Mouse (Mus musculus): ENCODE data around the gene Mthfd2. TPM values are rescaled to one million over a fixed set of nuclear protein-coding genes. Genes with fewer than 3 reads are reported as not detected.

The Mthfd2 gene
- polyA plus RNA-seq, 1 experiment from 2014 or later: 21.1 TPM

DNA sequence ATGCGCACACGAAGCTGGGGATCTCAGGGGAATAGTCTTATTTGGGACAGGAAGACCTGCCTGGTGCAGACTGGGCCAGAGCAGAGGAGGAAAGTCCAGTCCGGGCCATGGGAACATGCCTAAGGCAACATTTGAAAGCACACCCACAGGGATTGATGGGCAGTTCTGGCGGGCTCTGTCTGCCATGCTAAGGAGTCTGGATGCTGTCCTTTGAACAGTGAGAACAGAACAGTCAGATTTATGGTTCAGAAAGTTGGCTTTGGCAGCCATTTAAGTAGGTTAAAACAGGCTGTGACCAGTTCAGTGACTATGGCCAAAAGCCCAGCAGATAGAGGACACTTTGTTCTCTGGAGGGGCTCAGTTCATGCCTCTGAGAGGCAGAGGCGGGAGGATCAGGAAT, 23.4 kb downstream of the Mthfd2 start:
- Histone ChIP-seq H3K4me1 (replicated peaks; ENCODE audit: control insufficient read depth, insufficient read depth) (no peaks in the 10 kb centered on the region), H3K27me3 (ENCODE audit: control insufficient read depth, insufficient read depth, low read length) (no peaks in the 10 kb centered on the region), H3K36me3 (ENCODE audit: control insufficient read depth, insufficient read depth, low read length) (0 out of 2 replicates have a peak, but pooled peaks cover 2% of the 10 kb centered on the region), H3K4me3 (ENCODE audit: low read depth, low read length) (no peak overlapping the region), H3K9me3 (ENCODE audit: control insufficient read depth, low read length) (no peaks in the 10 kb centered on the region), H3K9ac (ENCODE audit: low read length) (no peak overlapping the region), H3K4me2 (replicated peaks; ENCODE audit: low read depth) (no peak overlapping the region), H3K27ac (replicated peaks) (no peak overlapping the region)
- no peak for DNase-seq (ENCODE audit: low spot score)
- 74% methylated on average over 5 of the region's 5 CpGs for WGBS
- ATAC-seq (ENCODE audit: low FRiP score, low TSS enrichment): no peak
- TF ChIP-seq CTCF (IDR thresholded peaks at IDR 0.05; ENCODE audit: low read depth) (no peak), EP300 (optimal IDR thresholded peaks at IDR 0.05) (no peak)

DNA sequence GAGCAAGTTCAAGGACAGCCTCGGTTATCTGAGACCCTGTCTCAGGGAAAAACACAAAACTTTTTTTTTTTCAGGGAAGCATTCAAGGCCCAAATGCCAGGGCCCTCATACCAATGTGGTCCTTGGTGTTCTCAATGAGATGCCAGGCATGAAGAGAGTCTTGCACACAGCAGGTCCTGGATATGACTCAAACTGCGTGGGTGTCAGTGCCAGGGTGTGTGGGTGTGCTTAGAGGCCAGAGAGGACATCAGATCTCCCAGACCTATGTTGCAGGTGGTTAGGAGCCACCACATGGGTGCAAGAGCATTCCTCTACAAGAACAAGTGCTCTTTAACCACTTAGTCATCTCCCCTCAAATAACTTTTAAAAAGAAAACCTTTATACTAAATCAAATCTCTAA, 24.4 kb downstream of the Mthfd2 start:
- TF ChIP-seq CTCF (IDR thresholded peaks at IDR 0.05; ENCODE audit: low read depth) (no peak), EP300 (optimal IDR thresholded peaks at IDR 0.05) (no peak)
- 76% methylated on average over 2 of the region's 2 CpGs for WGBS
- Histone ChIP-seq H3K27me3 (ENCODE audit: control insufficient read depth, insufficient read depth, low read length) (no peaks in the 10 kb centered on the region), H3K36me3 (ENCODE audit: control insufficient read depth, insufficient read depth, low read length) (0 out of 2 replicates have a peak, but pooled peaks cover 1% of the 10 kb centered on the region), H3K27ac (replicated peaks) (no peak overlapping the region), H3K4me3 (ENCODE audit: low read depth, low read length) (no peak overlapping the region), H3K9ac (ENCODE audit: low read length) (no peak overlapping the region), H3K9me3 (ENCODE audit: control insufficient read depth, low read length) (no peaks in the 10 kb centered on the region), H3K4me1 (replicated peaks; ENCODE audit: control insufficient read depth, insufficient read depth) (no peaks in the 10 kb centered on the region), H3K4me2 (replicated peaks; ENCODE audit: low read depth) (no peak overlapping the region)
- no peak for DNase-seq (ENCODE audit: low spot score)
- ATAC-seq (ENCODE audit: low FRiP score, low TSS enrichment): 0 out of 2 replicates have a peak, but pooled peaks have one; percentile 24

DNA sequence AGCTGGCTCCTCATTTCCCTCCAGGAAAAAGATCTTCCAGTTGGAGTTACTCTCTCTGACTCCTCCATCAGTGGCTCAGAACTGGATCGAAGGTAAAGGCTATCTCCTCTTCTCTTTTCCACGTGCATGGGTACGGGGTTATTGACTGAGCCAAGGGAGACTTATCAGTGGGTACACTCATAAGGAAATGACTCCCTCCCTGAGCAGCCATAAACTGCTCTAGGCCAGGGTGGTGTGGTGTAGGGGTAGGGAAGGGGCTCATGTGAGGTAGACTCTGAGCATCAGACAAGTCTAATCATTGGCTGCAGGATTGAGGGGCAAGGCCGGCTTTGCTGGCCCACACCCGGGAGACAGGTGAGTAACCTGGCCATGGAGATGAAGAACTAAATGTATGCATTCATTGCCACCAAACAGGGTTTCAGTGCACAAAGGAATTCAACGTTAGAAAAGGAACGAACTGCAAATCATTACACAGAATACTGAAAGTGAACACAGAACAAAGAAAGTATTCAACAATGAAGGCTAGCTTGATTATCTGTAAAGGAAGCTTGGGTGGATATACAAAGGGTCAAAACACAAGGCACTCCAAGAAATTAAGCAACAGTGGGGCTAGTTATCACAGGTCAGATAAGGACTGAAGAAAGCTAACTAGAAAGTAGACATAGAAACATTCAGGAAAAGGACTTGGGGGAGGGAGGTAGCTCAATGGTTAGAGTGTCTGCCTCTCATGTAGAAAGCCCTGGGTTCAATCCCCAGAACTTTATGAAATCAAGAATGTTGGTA, 25.1 kb downstream of the Mthfd2 start:
- no peak overlapping the region for H3K4me2 ChIP-seq (replicated peaks; ENCODE audit: low read depth)
- no peak overlapping the region for H3K4me3 ChIP-seq (ENCODE audit: low read depth, low read length)
- no peaks in the 10 kb centered on the region for H3K4me1 ChIP-seq (replicated peaks; ENCODE audit: control insufficient read depth, insufficient read depth)
- H3K27me3 ChIP-seq (ENCODE audit: control insufficient read depth, insufficient read depth, low read length): no peaks in the 10 kb centered on the region
- TF ChIP-seq EP300 (optimal IDR thresholded peaks at IDR 0.05) (no peak), CTCF (IDR thresholded peaks at IDR 0.05; ENCODE audit: low read depth) (no peak)
- no peaks in the 10 kb centered on the region for H3K9me3 ChIP-seq (ENCODE audit: control insufficient read depth, low read length)
- no peak overlapping the region for H3K27ac ChIP-seq (replicated peaks)
- peak; percentile 86 for ATAC-seq (ENCODE audit: low FRiP score, low TSS enrichment)
- no peaks in the 10 kb centered on the region for H3K36me3 ChIP-seq (ENCODE audit: control insufficient read depth, insufficient read depth, low read length)
- WGBS: 63% methylated on average over 7 of the region's 7 CpGs
- no peak overlapping the region for H3K9ac ChIP-seq (ENCODE audit: low read length)
- no peak for DNase-seq (ENCODE audit: low spot score)

DNA sequence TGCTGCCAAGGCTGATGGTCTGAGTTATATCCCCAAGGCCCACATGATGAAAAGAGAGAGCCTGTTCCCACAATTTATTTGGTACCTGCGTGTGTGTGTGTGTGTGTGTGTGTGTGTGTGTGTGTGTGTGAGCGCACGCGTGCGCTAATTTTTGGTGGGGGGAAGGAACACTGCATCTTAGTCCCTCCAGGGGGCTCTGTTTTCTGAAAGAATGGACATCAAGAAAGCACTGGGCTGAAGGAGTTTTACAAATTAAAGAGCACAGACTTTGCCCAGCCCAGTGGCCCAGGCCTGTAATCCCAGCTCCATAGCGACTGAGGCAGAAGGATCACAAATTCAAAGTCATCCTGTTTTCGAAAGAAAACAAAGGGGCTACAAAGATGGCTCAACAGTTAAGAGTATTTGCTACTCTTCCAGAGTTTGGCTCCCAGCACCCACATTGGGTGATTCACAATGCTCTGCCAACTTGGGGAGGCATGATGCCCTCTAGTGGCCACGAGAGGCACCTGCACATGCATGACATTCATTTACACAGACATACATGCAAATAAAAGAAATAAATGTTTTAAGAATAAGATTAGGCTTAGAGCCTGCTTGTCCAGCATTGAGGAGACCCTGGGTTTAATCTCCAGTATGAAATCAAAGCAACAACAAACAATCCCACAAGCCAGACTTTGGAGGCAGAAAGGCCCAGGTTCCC, 45.3 kb downstream of the Mthfd2 start:
- DNase-seq (ENCODE audit: low spot score): no peak
- WGBS: 83% methylated on average over 8 of the region's 8 CpGs

DNA sequence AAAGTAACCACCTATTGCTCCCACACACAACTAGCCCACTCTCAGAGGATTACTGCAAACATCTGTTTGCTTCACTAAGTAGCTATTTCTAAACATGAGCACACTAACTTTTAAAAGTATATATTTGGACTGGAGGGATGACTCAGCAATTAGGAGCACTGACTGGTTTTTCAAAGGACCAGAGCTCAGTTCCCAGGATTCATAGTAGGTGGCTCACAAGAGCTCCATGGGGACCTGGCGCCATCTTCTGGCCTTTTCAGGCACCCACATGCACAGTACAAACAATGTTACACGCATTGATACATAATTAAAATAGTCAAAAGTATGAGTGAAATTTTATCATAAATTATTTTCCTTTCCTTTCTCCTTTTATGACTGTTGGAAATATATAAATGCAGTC, 46.8 kb downstream of the Mthfd2 start:
- H3K9ac ChIP-seq (ENCODE audit: low read length): no peak overlapping the region
- TF ChIP-seq EP300 (optimal IDR thresholded peaks at IDR 0.05) (no peak), CTCF (IDR thresholded peaks at IDR 0.05; ENCODE audit: low read depth) (peak; percentile 74)
- H3K4me3 ChIP-seq (ENCODE audit: low read depth, low read length): no peak overlapping the region
- H3K9me3 ChIP-seq (ENCODE audit: control insufficient read depth, low read length): no peaks in the 10 kb centered on the region
- H3K27me3 ChIP-seq (ENCODE audit: control insufficient read depth, insufficient read depth, low read length): no peaks in the 10 kb centered on the region
- H3K27ac ChIP-seq (replicated peaks): no peak overlapping the region
- no peak overlapping the region for H3K4me2 ChIP-seq (replicated peaks; ENCODE audit: low read depth)
- ATAC-seq (ENCODE audit: low FRiP score, low TSS enrichment) (no peak), DNase-seq (ENCODE audit: low spot score) (peak; percentile 36)
- no peaks in the 10 kb centered on the region for H3K36me3 ChIP-seq (ENCODE audit: control insufficient read depth, insufficient read depth, low read length)
- H3K4me1 ChIP-seq (replicated peaks; ENCODE audit: control insufficient read depth, insufficient read depth): no peaks in the 10 kb centered on the region
- WGBS: 22% methylated on average over 2 of the region's 2 CpGs

More for the DNA sequence above, 45.3 kb downstream of the Mthfd2 start:
- ATAC-seq (ENCODE audit: low FRiP score, low TSS enrichment): no peak
- no peaks in the 10 kb centered on the region for H3K9me3 ChIP-seq (ENCODE audit: control insufficient read depth, low read length)
- peak; percentile 67 for TF ChIP-seq CTCF (IDR thresholded peaks at IDR 0.05; ENCODE audit: low read depth)
- no peak for TF ChIP-seq EP300 (optimal IDR thresholded peaks at IDR 0.05)
- H3K27me3 ChIP-seq (ENCODE audit: control insufficient read depth, insufficient read depth, low read length): no peaks in the 10 kb centered on the region
- no peak overlapping the region for H3K9ac ChIP-seq (ENCODE audit: low read length)
- no peaks in the 10 kb centered on the region for H3K4me1 ChIP-seq (replicated peaks; ENCODE audit: control insufficient read depth, insufficient read depth)
- H3K4me3 ChIP-seq (ENCODE audit: low read depth, low read length): no peak overlapping the region
- H3K4me2 ChIP-seq (replicated peaks; ENCODE audit: low read depth): no peak overlapping the region
- H3K36me3 ChIP-seq (ENCODE audit: control insufficient read depth, insufficient read depth, low read length): no peaks in the 10 kb centered on the region
- no peak overlapping the region for H3K27ac ChIP-seq (replicated peaks)

DNA sequence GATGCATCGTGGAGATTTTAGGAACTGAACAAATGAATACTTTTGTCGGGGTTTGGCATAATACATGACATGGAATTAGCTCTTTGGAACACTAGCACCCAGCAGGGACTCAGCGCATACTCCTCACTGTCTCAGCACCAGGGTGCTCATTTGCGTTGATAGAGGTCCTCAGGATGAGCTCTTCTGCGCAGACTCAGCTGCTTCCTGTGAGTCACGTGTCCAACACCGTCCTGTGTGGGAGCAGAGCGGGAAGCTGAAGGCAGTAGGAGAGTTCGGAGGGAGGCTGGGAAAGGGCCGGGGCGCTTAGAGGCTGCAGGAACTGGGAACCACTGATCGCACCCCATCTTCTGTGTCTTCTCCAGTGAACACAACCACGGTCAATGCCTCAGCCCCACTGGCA, 48.6 kb downstream of the Mthfd2 start:
- Histone ChIP-seq H3K36me3 (ENCODE audit: control insufficient read depth, insufficient read depth, low read length) (no peaks in the 10 kb centered on the region), H3K27me3 (ENCODE audit: control insufficient read depth, insufficient read depth, low read length) (no peaks in the 10 kb centered on the region), H3K4me3 (ENCODE audit: low read depth, low read length) (no peak overlapping the region), H3K4me2 (replicated peaks; ENCODE audit: low read depth) (no peak overlapping the region), H3K9me3 (ENCODE audit: control insufficient read depth, low read length) (no peaks in the 10 kb centered on the region), H3K27ac (replicated peaks) (no peak overlapping the region), H3K4me1 (replicated peaks; ENCODE audit: control insufficient read depth, insufficient read depth) (no peaks in the 10 kb centered on the region), H3K9ac (ENCODE audit: low read length) (no peak overlapping the region)
- ATAC-seq (ENCODE audit: low FRiP score, low TSS enrichment): no peak
- DNase-seq (ENCODE audit: low spot score): no peak
- 67% methylated on average over 13 of the region's 13 CpGs for WGBS
- TF ChIP-seq CTCF (IDR thresholded peaks at IDR 0.05; ENCODE audit: low read depth): no peak
